Mouse (Mus musculus): ENCODE results near the gene Mgarp. TPM values are rescaled to one million over a fixed set of nuclear protein-coding genes. Genes with fewer than 3 reads are reported as not detected.

Gene Mgarp
- polyA plus RNA-seq (2012; rRNA removed), result 0.49 and 0.90 TPM in 2 replicates

DNA sequence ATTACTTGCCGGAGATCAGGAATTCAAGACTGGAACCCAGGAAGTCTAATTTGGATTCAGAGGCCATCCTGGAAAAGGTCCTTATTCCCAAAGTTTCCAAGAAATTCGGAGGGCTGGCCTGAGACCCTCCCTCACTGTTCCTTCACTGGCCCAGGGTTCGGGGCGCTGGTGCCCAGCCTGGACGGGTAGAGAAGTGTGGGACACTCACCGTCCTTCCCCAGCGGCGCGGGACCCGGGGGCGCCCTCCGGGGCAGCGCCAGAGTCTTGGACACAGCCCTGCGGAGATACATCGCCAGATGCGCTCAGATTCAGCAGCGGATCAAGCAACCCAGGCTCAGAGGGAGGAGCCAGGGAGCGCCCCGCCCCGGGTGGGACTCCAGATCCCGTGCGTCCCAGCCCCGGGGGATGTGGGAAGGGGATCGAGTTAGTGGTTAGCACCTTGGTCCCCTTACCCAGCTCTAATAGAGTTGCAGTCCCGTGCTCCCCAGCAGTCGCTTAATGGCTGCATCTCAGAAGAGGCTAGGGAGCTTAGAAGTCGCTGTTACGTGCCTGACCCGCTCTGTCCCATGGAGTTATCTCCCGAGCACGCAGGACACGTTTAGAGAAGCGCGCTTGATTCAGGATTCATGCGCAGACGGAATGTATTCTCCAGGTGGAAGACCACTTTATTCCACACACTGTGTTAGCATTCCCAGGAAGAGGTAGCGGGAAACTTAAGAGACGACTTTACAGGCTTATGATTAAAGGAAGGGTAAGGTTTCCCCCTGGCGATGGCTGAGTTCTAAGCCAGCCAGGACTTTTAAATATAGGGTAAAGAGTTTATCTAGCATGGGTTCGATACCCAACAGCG, at the start of gene Mgarp:
Gene Mgarp, minus strand, starts transcription at position 520 of the 850 bp plus-strand sequence.

DNA sequence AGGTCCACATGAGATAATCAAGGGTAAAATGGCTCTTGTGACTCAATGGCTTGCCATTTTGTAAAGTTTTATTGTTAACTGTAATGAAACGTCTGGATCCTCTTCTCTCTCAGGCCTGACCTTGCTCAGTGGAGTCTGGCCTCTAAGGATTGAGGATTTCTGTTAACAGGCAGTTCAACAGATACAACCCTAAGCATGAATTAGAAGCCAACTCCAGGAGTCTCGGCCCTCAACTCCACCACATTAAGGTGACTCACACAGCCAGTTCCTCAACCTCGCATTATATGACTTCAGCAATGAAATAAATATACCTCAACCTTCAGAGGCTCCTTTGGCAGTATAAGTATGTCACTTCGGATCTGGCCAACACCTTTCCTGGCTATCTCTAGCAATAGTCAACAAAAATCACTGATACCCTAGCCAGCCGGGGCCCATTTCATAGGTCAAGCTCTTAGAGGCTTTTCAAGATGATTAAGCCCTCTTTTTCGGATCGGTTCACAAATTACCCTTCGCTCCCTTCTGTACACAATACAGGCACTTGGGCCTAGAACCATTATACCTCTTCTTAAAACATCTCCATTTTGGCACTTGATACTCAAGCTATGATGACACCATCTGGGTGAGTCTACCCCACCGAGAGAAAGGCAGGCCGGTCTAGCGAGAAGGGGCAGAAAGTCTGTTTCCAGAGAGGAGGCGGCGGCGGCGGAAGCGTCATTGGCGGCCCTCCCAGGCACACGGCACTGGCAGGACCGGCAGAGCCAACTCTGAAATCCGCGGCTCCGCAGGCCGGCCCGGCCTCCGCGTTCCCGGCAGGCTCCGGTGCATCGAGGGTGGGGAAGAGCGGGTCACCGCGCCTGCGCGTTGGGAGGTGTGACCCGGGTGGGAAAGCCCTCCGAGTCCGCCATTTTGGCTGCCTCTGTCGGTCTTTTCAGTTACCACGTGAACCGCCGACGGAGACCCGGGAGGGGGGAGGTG, 18.8 kb upstream of the Mgarp start, which contains the start of gene Naa15:
Gene Naa15, plus strand, starts transcription at position 51 of the 975 bp plus-strand sequence.

DNA sequence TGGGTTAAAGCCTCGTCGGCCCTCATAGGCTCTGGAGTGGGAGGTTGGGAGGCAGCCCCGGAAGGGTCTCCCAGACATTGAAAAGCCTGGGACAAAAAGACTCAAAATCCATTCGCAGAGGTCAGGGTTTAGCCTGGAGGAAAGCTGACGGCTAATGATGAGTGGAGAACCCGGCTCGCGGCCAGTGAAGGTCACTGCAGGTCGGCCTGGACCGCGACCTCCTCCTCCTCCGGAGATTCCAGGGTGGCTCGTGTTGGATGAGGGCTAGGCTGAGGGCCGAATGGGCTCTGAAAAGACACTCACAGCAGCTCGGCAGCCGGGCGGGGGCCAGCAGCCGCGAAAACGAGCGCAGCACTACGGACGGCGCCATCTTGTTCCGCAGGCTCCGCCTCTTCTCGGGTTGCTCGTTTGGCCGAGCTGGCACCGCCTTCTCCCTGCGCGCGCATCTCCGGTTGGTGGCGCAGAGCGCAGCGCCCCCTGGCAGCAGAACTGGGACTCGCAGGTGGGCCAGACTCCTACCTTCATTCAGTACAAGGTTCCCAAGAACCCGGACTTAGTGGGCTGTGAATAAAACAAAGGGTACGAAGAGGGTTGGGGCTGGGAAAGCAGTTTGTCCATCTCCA, 12.1 kb upstream of the Mgarp start, which contains the start of gene Ndufc1:
Gene Ndufc1, minus strand, starts transcription at position 428 of the 623 bp plus-strand sequence.

DNA sequence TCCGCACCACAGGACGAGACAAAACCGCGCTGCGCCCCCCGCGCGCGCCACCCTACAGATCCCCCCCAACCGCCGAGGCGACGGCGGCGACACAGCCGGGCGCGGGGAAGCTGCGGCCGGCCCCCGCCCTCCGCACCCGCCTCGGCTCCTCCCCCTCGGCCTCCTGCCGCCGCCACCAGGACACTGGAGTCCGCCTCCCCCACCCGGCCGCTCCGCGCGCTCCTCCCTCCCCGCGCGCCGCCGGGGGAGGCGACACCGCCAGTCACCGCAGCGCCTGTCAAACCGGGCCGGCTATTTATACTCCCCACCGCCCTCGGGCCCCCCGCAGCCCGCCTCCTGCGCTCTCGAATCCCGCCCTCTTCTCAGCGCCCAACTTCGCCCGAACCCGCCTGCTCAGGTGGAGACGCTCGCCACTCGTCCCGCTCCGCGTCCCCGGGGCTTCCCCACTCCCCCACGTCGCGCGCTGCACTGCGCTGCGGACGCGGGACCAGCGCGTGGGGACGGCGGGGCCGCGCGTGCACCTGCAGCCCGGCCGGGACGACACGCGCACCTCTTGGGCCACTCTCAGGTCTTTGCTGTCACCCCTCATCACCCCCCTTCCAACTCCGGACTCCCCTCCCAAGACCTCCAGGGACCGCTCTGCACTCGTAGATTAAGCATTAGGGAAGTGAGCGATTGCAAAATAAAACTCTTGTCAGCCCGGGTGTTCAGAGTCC, 55.8 kb downstream of the Mgarp start, which contains the start of gene Elf2:
Gene Elf2, minus strand, starts transcription at position 112 of the 716 bp plus-strand sequence.

Other genes starting within 250 kb of the Mgarp start
- gene Noct, start 172.3 kb downstream of the Mgarp start, polyA plus RNA-seq (2012; rRNA removed), result 30.6 and 31.5 TPM in 2 replicates
- gene Elf2, start 56.1 kb downstream of the Mgarp start, polyA plus RNA-seq (2012; rRNA removed), result 46.0 and 46.6 TPM in 2 replicates
- gene Ndufc1, start 12.2 kb upstream of the Mgarp start, polyA plus RNA-seq (2012; rRNA removed), result 383 and 397 TPM in 2 replicates
- 26.7 and 28.2 TPM in 2 replicates for gene Naa15, start 18.4 kb upstream of the Mgarp start, polyA plus RNA-seq (2012; rRNA removed)
- 21.6 and 22.5 TPM in 2 replicates for gene Rab33b, start 87.2 kb upstream of the Mgarp start, polyA plus RNA-seq (2012; rRNA removed)
- 13.4 and 14.6 TPM in 2 replicates for gene Setd7, start 164.1 kb upstream of the Mgarp start, polyA plus RNA-seq (2012; rRNA removed)

All from central nervous system, embryonic 18 days (tissue).